Mouse (Mus musculus): ENCODE data around the gene Acadm.

The Acadm gene

GRCm38 (mm10) chr3:153897216-153897615 lies 47.2 kb downstream of the Acadm start:
- DNase-seq = peak; percentile 70

DNA sequence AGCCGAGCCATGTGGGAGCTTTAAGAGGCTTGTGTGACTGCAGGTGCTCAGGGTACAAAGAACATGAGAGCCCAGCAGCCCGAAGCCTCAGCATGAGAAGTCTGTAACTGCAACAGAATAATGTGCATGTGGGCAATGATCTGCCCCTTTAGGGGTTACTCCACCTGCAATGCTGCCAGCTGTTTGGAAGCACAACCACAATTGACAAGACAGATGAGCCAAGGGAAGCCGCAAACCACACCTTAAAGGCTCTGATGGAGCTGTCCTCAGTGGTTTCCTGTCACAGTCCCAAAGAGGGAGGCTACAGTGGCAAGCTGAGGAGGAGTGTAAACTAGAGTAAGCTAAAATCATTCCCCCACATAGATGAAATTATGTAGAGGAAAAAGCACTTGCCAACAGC lies 49.0 kb downstream of the Acadm start:
- DNase-seq = peak; percentile 72

DNA sequence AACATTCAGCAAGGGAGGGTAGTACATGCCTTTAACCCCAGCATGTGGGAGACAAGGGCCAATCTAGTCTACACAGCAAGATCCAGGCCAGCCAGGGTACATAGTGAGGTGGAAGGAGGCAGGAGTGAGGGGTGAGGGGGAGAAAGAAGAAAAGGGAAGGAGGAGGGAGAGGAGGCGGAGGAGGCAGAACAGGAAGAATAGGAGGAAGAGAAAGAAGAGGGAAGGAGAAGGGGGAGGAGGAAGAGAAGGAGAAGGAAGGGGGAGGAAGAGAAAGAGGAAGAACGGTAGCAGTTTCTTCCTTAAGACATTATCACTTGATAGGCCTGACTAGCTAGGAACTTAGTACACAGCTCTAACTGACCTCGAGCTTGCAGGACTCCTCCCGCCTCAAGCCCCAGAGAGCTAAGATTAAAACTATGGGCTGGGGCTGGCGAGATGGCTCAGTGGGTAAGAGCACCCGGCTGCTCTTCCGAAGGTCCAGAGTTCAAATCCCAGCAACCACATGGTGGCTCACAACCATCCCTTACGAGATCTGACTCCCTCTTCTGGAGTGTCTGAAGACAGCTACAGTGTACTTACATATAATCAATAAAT lies 55.1 kb downstream of the Acadm start:
- peak; percentile 30 for DNase-seq

- DNase-seq = peak; percentile 16
Observed at GRCm38 (mm10) chr3:153888141-153888540, 56.3 kb downstream of the Acadm start.

DNA sequence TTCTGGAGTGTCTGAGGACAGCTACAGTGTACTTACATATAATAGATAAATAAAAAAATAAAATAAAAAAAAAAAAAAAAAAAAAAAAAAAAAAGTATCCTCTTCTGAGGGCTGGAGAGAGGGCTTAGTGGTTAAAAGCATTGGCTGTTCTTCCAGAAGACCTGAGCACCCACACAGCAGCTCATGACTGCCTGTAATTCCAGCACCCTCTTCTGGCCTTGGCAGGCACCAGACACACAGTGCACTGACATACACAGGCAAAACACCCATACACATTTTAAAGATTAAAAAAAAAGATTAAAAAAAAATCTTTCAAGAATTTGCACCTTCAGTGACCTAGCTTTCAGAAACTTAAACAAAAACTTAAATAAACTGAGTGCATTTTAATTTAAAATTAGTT lies 58.1 kb downstream of the Acadm start:
- no peak for DNase-seq

Data from heart, adult 11 months (tissue).